Comparison of ENCODE assay signal across 25 mouse cellular contexts in genomic region chr12:51671231-51671891, GRCm38 (mm10).
"Had no signal": no experiment of that assay in that cellular context is flagged by ENCODE, and none has a peak within 500 bp of the region (broad histone marks: within the 10 kb centered on the region; RNA-seq: fewer than 3 reads in every experiment).

No protein-coding gene starts in this region.

- H3K4me1 ChIP-seq: neural tube, embryonic 12.5 days had no signal

- H3K36me3 ChIP-seq: limb, embryonic 12.5 days; limb, embryonic 15.5 days; midbrain, embryonic 13.5 days; neural tube, embryonic 12.5 days; neural tube, embryonic 15.5 days had no signal

- H3K27ac ChIP-seq: kidney, postnatal 0 days; layer of hippocampus, adult 2 months; limb, embryonic 12.5 days; limb, embryonic 15.5 days; liver, embryonic 14.5 days; macrophage; midbrain, embryonic 13.5 days; neural tube, embryonic 12.5 days; neural tube, embryonic 15.5 days; stomach, postnatal 0 days had no signal

- H3K27me3 ChIP-seq: limb, embryonic 12.5 days; limb, embryonic 15.5 days; midbrain, embryonic 13.5 days; neural tube, embryonic 12.5 days; neural tube, embryonic 15.5 days had no signal

- H3K4me3 ChIP-seq: layer of hippocampus, adult 2 months; limb, embryonic 12.5 days; limb, embryonic 15.5 days; midbrain, embryonic 13.5 days; neural tube, embryonic 12.5 days; neural tube, embryonic 15.5 days had no signal

- DNase-seq: kidney, adult 2 months; kidney, postnatal 25 days; layer of hippocampus, adult 9-11 months; left cerebral cortex, postnatal 4 days; liver, postnatal 0 days; lung, embryonic 14.5 days; right cerebral cortex, adult 18-20 months; right cerebral cortex, postnatal 14 days; right cerebral cortex, postnatal 4 days; thymus, adult 2 months; thymus, postnatal 14 days; thymus, postnatal 4 days had no signal

- H3K4me2 ChIP-seq: limb, embryonic 12.5 days; limb, embryonic 15.5 days; liver, embryonic 11.5 days; lung, embryonic 14.5 days; midbrain, embryonic 13.5 days; neural tube, embryonic 12.5 days; neural tube, embryonic 15.5 days had no signal

- ATAC-seq: liver, postnatal 0 days; lung, postnatal 0 days; midbrain, embryonic 13.5 days; midbrain, embryonic 16.5 days had no signal

- H3K9me3 ChIP-seq: limb, embryonic 12.5 days; limb, embryonic 15.5 days; midbrain, embryonic 13.5 days; neural tube, embryonic 12.5 days; neural tube, embryonic 15.5 days had no signal

- H3K9ac ChIP-seq: limb, embryonic 12.5 days; limb, embryonic 15.5 days; liver, embryonic 14.5 days; liver, postnatal 0 days; lung, embryonic 14.5 days; midbrain, embryonic 13.5 days; neural tube, embryonic 12.5 days; neural tube, embryonic 15.5 days had no signal
